Mouse (Mus musculus) cortical plate, adult 2 months (tissue): ENCODE data around the gene Narf. TPM values are rescaled to one million over a fixed set of nuclear protein-coding genes. Genes with fewer than 3 reads are reported as not detected.

Experiments used
- H3K27ac ChIP-seq: fragments of 200-500 bp; 2 replicates; pipeline ENCODE4 v1.5.1; 2012; ENCODE audit warnings: low read length, control low read depth, inconsistent platforms; ENCODE audit not compliant: insufficient read depth
- H3K4me1 ChIP-seq: fragments of 200-500 bp; 2 replicates; pipeline ENCODE4 v1.6.1; 2011; ENCODE audit warnings: low read length; ENCODE audit not compliant: control insufficient read depth, insufficient read depth
- H3K4me3 ChIP-seq: fragments of 200-500 bp; 2 replicates; pipeline ENCODE4 v1.5.1; 2011; ENCODE audit warnings: mild to moderate bottlenecking, low read length, control low read depth; ENCODE audit not compliant: insufficient read depth
- CTCF ChIP-seq: fragments of 200-500 bp; IDR thresholded peaks from 2 replicates; pipeline ENCODE4 v1.5.1; 2011; ENCODE audit warnings: mild to moderate bottlenecking, control low read depth, low read length; ENCODE audit not compliant: insufficient read depth; ENCODE audit errors: extremely low read depth
- POLR2A ChIP-seq: fragments of 200-500 bp; IDR thresholded peaks from 2 replicates; pipeline ENCODE4 v1.6.1; 2011; ENCODE audit warnings: mild to moderate bottlenecking, low read length, control low read depth; ENCODE audit not compliant: insufficient read depth; ENCODE audit errors: extremely low read depth
- polyA plus RNA-seq: library from polyadenylated mRNA; depleted of rRNA; stranded (reverse); fragments of >200 nt; gene quantifications from 2 replicates; pipeline ENCODE4 v1.2.3, GENCODE M21; 2012; rRNA removed

The Narf gene
- 43.1 and 43.3 TPM in 2 replicates for polyA plus RNA-seq

GRCm38 (mm10) chr11:121236564-121237344, at the start of gene Narf:
TSS of gene Narf (plus strand) at chr11:121237253.
- Histone ChIP-seq H3K4me1 (peaks cover 1% of the 10 kb centered on the region; the same call in 1 of the 2 replicates), H3K4me3 (peak within 1 kb of the TSS; percentile 77), H3K27ac (peak within 1 kb of the TSS; percentile 82)
- 0 out of 2 replicates have a peak, but pooled peaks have one; percentile 26 for TF ChIP-seq CTCF
- TF ChIP-seq POLR2A: peak; percentile 94

DNA sequence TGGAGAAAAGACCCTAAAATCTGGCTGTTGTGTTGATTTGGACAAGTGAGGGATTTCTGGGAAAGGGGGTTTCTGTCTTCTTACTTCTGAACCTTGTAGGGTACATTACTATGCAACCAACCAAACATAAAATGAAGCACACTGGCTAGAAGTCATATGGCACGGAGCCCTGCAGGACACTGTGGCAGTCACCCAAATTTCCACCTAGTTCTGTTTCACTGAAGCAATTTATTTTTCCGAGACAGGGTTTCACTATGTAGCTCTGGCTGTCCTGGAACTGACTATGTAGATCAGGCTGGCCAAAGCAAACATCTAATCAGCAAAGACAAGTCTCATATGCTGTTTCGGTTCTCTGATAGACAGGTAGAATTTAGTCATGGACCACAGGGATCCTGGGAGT, 47.4 kb upstream of the Narf start:
- H3K4me3 ChIP-seq: no peak overlapping the region
- no peak overlapping the region for H3K27ac ChIP-seq
- no peak for TF ChIP-seq CTCF
- H3K4me1 ChIP-seq: 0 out of 2 replicates have a peak, but pooled peaks cover 4% of the 10 kb centered on the region

DNA sequence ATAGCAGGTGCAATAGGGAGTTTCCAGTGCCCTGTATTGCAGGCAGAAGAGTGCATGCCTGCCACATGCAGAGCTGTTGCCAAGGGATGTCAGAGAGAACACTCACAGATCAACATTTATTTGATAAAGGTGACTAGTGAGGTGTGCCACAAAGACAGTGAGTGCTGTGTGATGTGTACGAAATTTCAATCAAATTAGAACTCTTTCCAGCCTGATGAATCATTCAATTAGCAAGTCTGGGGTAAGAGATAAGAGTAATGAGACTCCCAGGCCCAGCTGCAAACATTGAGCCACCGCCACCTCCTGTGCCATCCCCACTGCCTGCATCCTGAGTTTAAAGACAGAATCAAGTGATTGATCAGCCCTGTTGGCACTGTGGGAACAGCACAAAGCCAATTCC, 44.3 kb upstream of the Narf start:
- Histone ChIP-seq H3K27ac (no peak overlapping the region), H3K4me1 (0 out of 2 replicates have a peak, but pooled peaks cover 4% of the 10 kb centered on the region), H3K4me3 (no peak overlapping the region)
- no peak for TF ChIP-seq CTCF
- no peak for TF ChIP-seq POLR2A

DNA sequence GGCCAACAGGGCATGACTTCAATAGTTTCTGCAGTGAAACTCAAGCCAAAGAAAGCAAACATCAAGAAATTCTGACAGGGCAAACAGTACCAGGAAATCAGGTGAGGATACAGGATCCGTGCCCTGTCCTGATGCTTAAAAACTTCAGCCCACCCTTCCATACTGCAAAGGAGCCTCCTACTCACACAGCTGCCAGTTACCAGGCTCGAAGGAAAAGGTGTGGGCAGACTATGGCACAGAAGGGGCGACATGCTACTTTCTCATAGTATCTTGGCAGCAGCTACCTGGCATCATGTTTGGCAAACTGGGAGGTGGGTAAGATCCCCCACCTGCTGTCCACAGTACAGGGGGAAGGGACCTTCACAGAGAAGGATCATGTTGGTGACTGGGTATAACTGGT, 43.6 kb upstream of the Narf start:
- H3K27ac ChIP-seq: no peak overlapping the region
- 0 out of 2 replicates have a peak, but pooled peaks cover 4% of the 10 kb centered on the region for H3K4me1 ChIP-seq
- no peak for TF ChIP-seq CTCF
- no peak for TF ChIP-seq POLR2A
- H3K4me3 ChIP-seq: no peak overlapping the region

DNA sequence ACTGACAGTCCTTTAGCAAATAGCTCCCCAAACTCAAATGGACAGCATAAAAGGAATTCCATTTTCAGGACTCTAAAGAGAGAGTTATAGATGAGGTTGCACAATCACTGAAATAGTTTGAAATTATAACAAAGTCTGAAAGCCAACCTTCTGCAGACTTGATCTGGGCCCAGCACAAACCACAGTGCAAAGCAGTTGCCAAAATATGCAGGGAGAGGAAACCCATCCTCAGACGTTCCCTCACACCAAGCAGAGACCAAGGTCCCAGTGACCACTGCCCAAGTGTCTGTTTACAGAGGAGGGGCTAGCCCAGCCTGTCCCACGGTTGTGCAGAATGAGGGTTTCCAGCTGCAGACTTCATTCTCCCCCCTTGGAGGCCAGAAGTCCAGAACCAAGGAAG, 38.4 kb upstream of the Narf start:
- TF ChIP-seq POLR2A: no peak
- TF ChIP-seq CTCF: no peak
- Histone ChIP-seq H3K4me3 (no peak overlapping the region), H3K4me1 (0 out of 2 replicates have a peak, but pooled peaks cover under 1% of the 10 kb centered on the region), H3K27ac (no peak overlapping the region)

DNA sequence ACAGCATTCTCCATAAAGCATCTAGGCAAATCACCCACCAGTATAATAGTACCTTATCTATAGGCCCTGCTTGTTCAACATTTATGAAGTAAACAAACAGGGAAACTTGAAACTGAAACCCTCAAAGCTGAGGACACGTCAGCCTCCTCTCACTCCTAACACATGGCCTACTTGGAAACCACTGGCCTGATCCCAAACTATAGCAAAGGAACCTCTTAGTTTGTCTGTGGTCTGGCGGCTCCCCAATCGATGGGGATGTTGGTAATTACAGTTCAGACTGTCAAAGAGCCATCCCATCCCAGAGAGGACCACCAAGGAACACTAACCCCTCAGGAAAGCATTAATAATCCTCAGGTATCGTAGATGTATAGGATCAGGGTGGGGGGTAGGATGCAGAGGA, 37.2 kb upstream of the Narf start:
- H3K4me3 ChIP-seq: no peak overlapping the region
- no peak overlapping the region for H3K27ac ChIP-seq
- no peaks in the 10 kb centered on the region for H3K4me1 ChIP-seq
- TF ChIP-seq POLR2A: no peak
- no peak for TF ChIP-seq CTCF

DNA sequence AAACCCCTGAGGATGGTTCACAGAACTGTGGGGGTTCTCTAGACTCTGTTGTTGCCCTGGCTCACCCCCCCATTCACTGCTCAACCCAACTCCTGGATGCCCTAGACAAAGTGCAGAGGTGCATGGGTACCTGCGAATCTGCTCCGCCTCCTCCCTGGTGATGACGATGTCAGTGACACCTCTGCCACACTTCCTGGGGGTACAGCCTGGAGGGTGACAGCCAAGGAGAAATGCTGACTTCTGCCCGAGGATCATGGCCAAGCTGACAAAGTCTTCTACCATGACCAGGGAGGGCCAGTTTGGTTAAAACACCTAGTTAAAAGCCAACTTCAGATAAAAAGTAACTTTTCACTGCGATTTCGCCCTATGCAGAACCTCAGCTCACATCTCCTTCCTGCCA, 36.3 kb upstream of the Narf start:
- TF ChIP-seq POLR2A (no peak), CTCF (no peak)

DNA sequence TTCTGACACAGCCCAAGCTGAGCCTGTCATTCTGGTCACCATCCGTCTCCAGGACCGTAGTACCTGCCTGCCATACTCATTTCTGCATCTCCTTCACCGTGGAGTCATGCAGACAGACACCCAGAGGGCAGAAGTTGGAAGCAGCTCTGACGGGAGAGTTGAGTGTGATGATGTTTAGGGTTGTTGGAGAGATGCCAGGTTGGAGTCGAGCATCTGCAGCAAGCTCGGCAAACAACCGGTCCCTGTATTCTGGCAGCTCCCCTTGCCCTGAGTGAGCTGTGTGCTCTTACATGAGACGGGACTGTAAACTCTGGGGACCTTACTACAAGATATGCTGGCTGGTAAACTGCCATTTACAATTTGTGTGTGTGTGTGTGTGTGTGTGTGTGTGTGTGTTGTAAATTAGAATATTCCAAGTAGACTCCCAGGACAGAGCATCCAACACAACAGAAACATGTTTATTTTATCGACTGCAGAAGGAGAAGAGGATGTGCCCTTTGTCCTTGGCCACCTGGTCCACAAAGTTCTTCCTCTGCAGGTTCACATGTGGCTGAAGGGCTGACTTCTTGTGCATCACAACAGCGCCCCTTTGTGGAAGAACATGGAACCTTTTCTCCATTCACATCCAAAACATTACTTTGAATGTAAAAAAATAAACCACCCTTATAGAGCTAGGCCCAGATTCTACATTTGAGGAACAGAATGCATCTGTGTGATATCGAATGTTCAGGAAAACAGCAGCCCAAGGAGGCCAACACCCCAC, 35.4 kb upstream of the Narf start:
- no peaks in the 10 kb centered on the region for H3K4me1 ChIP-seq
- TF ChIP-seq POLR2A: no peak
- TF ChIP-seq CTCF: peak; percentile 68
- no peak overlapping the region for H3K27ac ChIP-seq

More for the DNA sequence above, 36.3 kb upstream of the Narf start:
- no peak overlapping the region for H3K27ac ChIP-seq
- H3K4me3 ChIP-seq: no peak overlapping the region
- no peaks in the 10 kb centered on the region for H3K4me1 ChIP-seq

GRCm38 (mm10) chr11:121203859-121204160, 33.2 kb upstream of the Narf start:
- peak overlapping the region; percentile 78 for H3K4me3 ChIP-seq
- H3K4me1 ChIP-seq: no peaks in the 10 kb centered on the region
- TF ChIP-seq POLR2A: no peak
- TF ChIP-seq CTCF: no peak
- no peak overlapping the region for H3K27ac ChIP-seq

More for the DNA sequence above, 35.4 kb upstream of the Narf start:
- no peak overlapping the region for H3K4me3 ChIP-seq

DNA sequence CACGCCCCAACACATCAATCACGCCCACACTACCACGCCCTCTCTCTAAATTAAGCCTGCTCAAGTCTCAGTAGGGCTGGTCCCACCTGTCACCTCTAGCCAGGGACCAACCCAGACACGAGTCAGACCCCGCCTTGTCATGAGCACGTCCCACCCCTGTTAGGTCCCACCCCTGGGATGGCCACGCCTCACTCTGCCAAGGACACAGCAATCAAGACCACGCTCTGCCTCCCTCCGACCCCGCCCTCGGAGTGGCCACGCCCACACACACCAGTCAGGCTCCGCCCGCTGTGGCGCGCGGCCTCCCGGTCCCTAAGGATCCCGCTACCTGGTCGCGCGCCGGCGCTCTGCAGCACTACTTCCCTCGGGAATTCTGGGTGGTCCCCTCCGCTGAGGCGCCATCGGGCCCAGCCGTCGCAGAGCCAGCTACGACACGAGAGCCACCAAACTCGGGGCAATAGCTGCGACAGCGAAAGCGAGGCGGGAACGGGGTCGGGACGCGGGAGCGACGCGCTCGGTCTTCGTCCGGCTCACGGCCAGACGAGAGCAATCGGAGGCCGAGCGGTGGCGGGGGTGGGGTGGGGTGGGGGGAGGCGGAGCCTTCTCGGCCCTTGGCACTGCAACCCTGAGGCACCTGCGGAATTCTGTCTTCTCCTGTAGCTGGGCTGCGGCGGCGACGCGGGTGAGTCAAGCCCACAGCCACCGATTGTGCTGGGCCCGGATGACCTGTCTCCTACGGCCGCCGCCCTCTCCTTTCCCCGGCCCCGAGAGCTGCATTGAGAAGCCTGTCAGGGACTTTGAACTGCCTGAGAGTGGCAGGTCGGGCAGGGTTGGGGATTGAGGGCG, 32.7 kb upstream of the Narf start, which contains the start of the genes Hexdc and Ogfod3:
Gene Hexdc (plus strand): TSS at position 273 of the 846 bp plus-strand sequence.
Gene Ogfod3 (minus strand): TSS at position 551 of the 846 bp plus-strand sequence.
- H3K4me1 ChIP-seq: no peaks in the 10 kb centered on the region
- TF ChIP-seq POLR2A (peak; percentile 65), CTCF (no peak)
- peak within 1 kb of the TSS; percentile 78 for H3K4me3 ChIP-seq
- 0 out of 2 replicates have a peak within 1 kb of the TSS, but pooled peaks have one; percentile 53 for H3K27ac ChIP-seq
